ENCODE assay signal across 29 mouse cellular contexts in the genomic region with DNA sequence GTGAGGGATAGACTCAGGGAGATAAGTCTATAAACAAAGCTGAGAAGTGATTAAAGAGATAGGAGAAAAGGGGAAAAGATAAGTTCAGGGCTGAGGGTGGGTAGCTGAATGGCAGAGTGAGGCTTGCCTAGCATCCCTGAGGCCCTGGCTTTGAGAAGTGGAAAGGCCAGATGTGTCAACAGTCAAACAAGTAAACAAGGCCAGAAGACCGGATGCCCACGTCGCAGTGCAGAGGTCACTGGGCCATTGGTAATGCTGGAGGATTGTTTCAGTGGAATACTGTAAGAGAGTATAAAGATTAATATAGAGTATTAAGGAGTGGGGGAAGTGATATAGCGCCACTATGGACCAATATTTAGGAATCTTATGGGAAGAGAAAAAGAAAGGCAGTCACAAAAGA. TPM values are rescaled to one million over a fixed set of nuclear protein-coding genes. Genes with fewer than 3 reads are reported as not detected.
DNase-seq lines count a peak whose midpoint lies in the region; ATAC-seq and TF ChIP-seq lines count a peak whose summit lies in the region.
"Had no signal": no experiment of that assay in that cellular context is flagged by ENCODE, and none has a peak within 500 bp of the region (broad histone marks: within the 10 kb centered on the region; RNA-seq: fewer than 3 reads in every experiment).

No protein-coding gene starts in this region.

- peak; percentile 56 for TF ChIP-seq EP300 in liver, postnatal 0 days (IDR thresholded peaks at IDR 0.05; ENCODE audit: low read depth)

- no peak overlapping the region for H3K4me2 ChIP-seq in liver, embryonic 12.5 days
- no peak overlapping the region for H3K4me2 ChIP-seq in liver, postnatal 0 days (ENCODE audit: low read depth, low read length)
- H3K4me2 ChIP-seq in liver, embryonic 11.5 days = no peak overlapping the region
- H3K4me2 ChIP-seq in heart, embryonic 12.5 days = no peak overlapping the region
- H3K4me2 ChIP-seq: embryonic facial prominence, embryonic 13.5 days; embryonic facial prominence, embryonic 15.5 days; forebrain, embryonic 12.5 days had no signal

- DNase-seq in liver, adult 2 months (ENCODE audit: extremely low read depth, low read depth, low spot score) = peak; percentile 88
- DNase-seq in liver, postnatal 0 days = peak; percentile 44
- no peak for DNase-seq in liver, embryonic 11.5 days (ENCODE audit: low spot score)
- peak; percentile 59 for DNase-seq in adipocyte (ENCODE audit: low spot score)
- DNase-seq: adrenal gland, adult 8-10 months; adrenal gland, postnatal 25 days; cerebellum, adult 11 months; cerebellum, adult 18-20 months; cerebellum, adult 8-10 months; cerebellum, adult 9-11 months; cerebellum, postnatal 14 days; cerebellum, postnatal 36 days; embryo, embryonic 11 days had no signal

- no peaks in the 10 kb centered on the region for H3K4me1 ChIP-seq in liver, adult 2 months (ENCODE audit: control insufficient read depth, insufficient read depth, low read length)
- peaks cover 5% of the 10 kb centered on the region; the same call in 1 of the 2 replicates for H3K4me1 ChIP-seq in liver, embryonic 12.5 days
- no peaks in the 10 kb centered on the region for H3K4me1 ChIP-seq in liver, postnatal 0 days (ENCODE audit: insufficient read depth)
- H3K4me1 ChIP-seq in liver, embryonic 11.5 days (replicated peaks; ENCODE audit: control insufficient read depth, insufficient read depth, low read length) = no peaks in the 10 kb centered on the region
- peaks cover 3% of the 10 kb centered on the region for H3K4me1 ChIP-seq in brown adipose tissue, adult 24 weeks (ENCODE audit: control insufficient read depth, insufficient read depth, insufficient read length, low read length)
- H3K4me1 ChIP-seq in heart, embryonic 12.5 days (replicated peaks) = no peaks in the 10 kb centered on the region
- H3K4me1 ChIP-seq: embryonic facial prominence, embryonic 13.5 days; embryonic facial prominence, embryonic 15.5 days; forebrain, embryonic 10.5 days; forebrain, embryonic 12.5 days had no signal

- H3K9ac ChIP-seq in liver, adult 2 months (ENCODE audit: low read depth, low read length) = no peak overlapping the region
- no peak overlapping the region for H3K9ac ChIP-seq in liver, embryonic 12.5 days
- H3K9ac ChIP-seq in liver, postnatal 0 days (replicated peaks) = no peak overlapping the region
- H3K9ac ChIP-seq in liver, embryonic 11.5 days (ENCODE audit: low read depth, low read length) = no peak overlapping the region
- no peak overlapping the region for H3K9ac ChIP-seq in heart, embryonic 12.5 days
- H3K9ac ChIP-seq: embryonic facial prominence, embryonic 13.5 days; embryonic facial prominence, embryonic 15.5 days; forebrain, embryonic 12.5 days had no signal

- peaks cover 36% of the 10 kb centered on the region for H3K36me3 ChIP-seq in liver, adult 2 months (ENCODE audit: control insufficient read depth, insufficient read depth, low read length)
- H3K36me3 ChIP-seq in liver, embryonic 12.5 days = peaks cover 21% of the 10 kb centered on the region
- peaks cover 6% of the 10 kb centered on the region for H3K36me3 ChIP-seq in liver, postnatal 0 days (replicated peaks; ENCODE audit: insufficient read depth, low read length)
- H3K36me3 ChIP-seq in liver, embryonic 11.5 days (ENCODE audit: control insufficient read depth, insufficient read depth, low read length) = peaks cover 9% of the 10 kb centered on the region; the same call in 1 of the 2 replicates
- 0 out of 2 replicates have a peak, but pooled peaks cover 2% of the 10 kb centered on the region for H3K36me3 ChIP-seq in heart, embryonic 12.5 days
- H3K36me3 ChIP-seq: forebrain, embryonic 12.5 days had no signal

- no peaks in the 10 kb centered on the region for H3K9me3 ChIP-seq in liver, embryonic 12.5 days (replicated peaks)
- H3K9me3 ChIP-seq in liver, postnatal 0 days (ENCODE audit: low read length) = no peaks in the 10 kb centered on the region
- H3K9me3 ChIP-seq in liver, embryonic 11.5 days (ENCODE audit: control insufficient read depth, low read length) = no peaks in the 10 kb centered on the region
- no peaks in the 10 kb centered on the region for H3K9me3 ChIP-seq in heart, embryonic 12.5 days (replicated peaks)
- H3K9me3 ChIP-seq: embryonic facial prominence, embryonic 13.5 days; embryonic facial prominence, embryonic 15.5 days; forebrain, embryonic 10.5 days; forebrain, embryonic 12.5 days had no signal

- no peak for ATAC-seq in liver, embryonic 12.5 days
- ATAC-seq in liver, postnatal 0 days = peak; percentile 84
- ATAC-seq in liver, embryonic 11.5 days (replicated peaks; ENCODE audit: low FRiP score) = no peak
- ATAC-seq in heart, embryonic 12.5 days (ENCODE audit: insufficient number of reproducible peaks, low FRiP score) = no peak
- ATAC-seq: forebrain, embryonic 14.5 days; forebrain, embryonic 16.5 days had no signal

- TF ChIP-seq CTCF in liver, adult 2 months (IDR thresholded peaks at IDR 0.05; ENCODE audit: low read depth, low read length) = 0 out of 2 replicates have a peak, but pooled peaks have one; percentile 10
- TF ChIP-seq CTCF in liver, postnatal 0 days (IDR thresholded peaks at IDR 0.05; ENCODE audit: low read depth) = no peak

- H3K4me3 ChIP-seq in liver, adult 2 months (ENCODE audit: insufficient read depth, low read depth, low read length) = no peak overlapping the region
- no peak overlapping the region for H3K4me3 ChIP-seq in liver, embryonic 12.5 days
- H3K4me3 ChIP-seq in liver, postnatal 0 days (ENCODE audit: low read depth, low read length) = no peak overlapping the region
- no peak overlapping the region for H3K4me3 ChIP-seq in liver, embryonic 11.5 days (ENCODE audit: low read depth, low read length)
- H3K4me3 ChIP-seq in brown adipose tissue, adult 24 weeks (ENCODE audit: insufficient read depth, low read depth, low read length) = no peak overlapping the region
- H3K4me3 ChIP-seq in heart, embryonic 12.5 days = no peak overlapping the region
- H3K4me3 ChIP-seq: embryonic facial prominence, embryonic 13.5 days; embryonic facial prominence, embryonic 15.5 days; erythroblast, embryonic 14.5 days; forebrain, embryonic 10.5 days; forebrain, embryonic 12.5 days had no signal

- TF ChIP-seq POLR2A in liver, adult 2 months (IDR thresholded peaks at IDR 0.05; ENCODE audit: extremely low read depth, insufficient read depth, low read length) = no peak

- H3K27ac ChIP-seq in liver, adult 2 months (replicated peaks; ENCODE audit: insufficient read depth, low read depth, low read length) = no peak overlapping the region
- H3K27ac ChIP-seq in liver, embryonic 12.5 days = no peak overlapping the region
- peak overlapping the region; percentile 85 for H3K27ac ChIP-seq in liver, postnatal 0 days (ENCODE audit: low read depth)
- no peak overlapping the region for H3K27ac ChIP-seq in liver, embryonic 11.5 days (ENCODE audit: low read depth, low read length)
- peak overlapping the region; percentile 63 for H3K27ac ChIP-seq in brown adipose tissue, adult 24 weeks (replicated peaks; ENCODE audit: low read depth, low read length)
- H3K27ac ChIP-seq in heart, embryonic 12.5 days (ENCODE audit: poor library complexity, severe bottlenecking) = no peak overlapping the region
- H3K27ac ChIP-seq: embryonic facial prominence, embryonic 13.5 days; embryonic facial prominence, embryonic 15.5 days; forebrain, embryonic 10.5 days; forebrain, embryonic 12.5 days had no signal

- no peaks in the 10 kb centered on the region for H3K27me3 ChIP-seq in liver, adult 2 months (ENCODE audit: control insufficient read depth, insufficient read depth, low read length)
- no peaks in the 10 kb centered on the region for H3K27me3 ChIP-seq in liver, embryonic 12.5 days (replicated peaks)
- H3K27me3 ChIP-seq in liver, postnatal 0 days (ENCODE audit: insufficient read depth, low read length) = no peaks in the 10 kb centered on the region
- H3K27me3 ChIP-seq in liver, embryonic 11.5 days (replicated peaks; ENCODE audit: control insufficient read depth, insufficient read depth, low read length) = no peaks in the 10 kb centered on the region
- H3K27me3 ChIP-seq in heart, embryonic 12.5 days (replicated peaks) = no peaks in the 10 kb centered on the region
- H3K27me3 ChIP-seq: embryonic facial prominence, embryonic 13.5 days; embryonic facial prominence, embryonic 15.5 days; forebrain, embryonic 12.5 days had no signal

- 27% methylated on average over 4 of the region's 4 CpGs for WGBS in liver, adult 2 months
- WGBS in liver, embryonic 12.5 days (ENCODE audit: insufficient replicate concordance) = 74% methylated on average over 4 of the region's 4 CpGs
- 66% methylated on average over 4 of the region's 4 CpGs for WGBS in liver, postnatal 0 days (ENCODE audit: insufficient replicate concordance)
- 77% methylated on average over 4 of the region's 4 CpGs for WGBS in liver, embryonic 11.5 days
- 78% methylated on average over 4 of the region's 4 CpGs for WGBS in heart, embryonic 12.5 days

- no peaks in the 10 kb centered on the region; the same call in 1 of the 2 replicates for H3K79me2 ChIP-seq in liver, adult 2 months (ENCODE audit: control insufficient read depth, insufficient read depth, low read length)

RNA-seq across cellular contexts. Expression of a gene that starts 51.7 kb away (rescaled TPM):
- 11.6 and 12.4 TPM in 2 replicates for total RNA-seq in liver, adult 2 months (2014; rRNA removed)
- polyA plus RNA-seq in liver, adult 2 months (2012; rRNA removed) = 3.0 and 4.9 TPM in 2 replicates
- not detected in 2 replicates for polyA plus RNA-seq in liver, embryonic 12.5 days (2016; fragmentation: Nextera tagmentation; extraction: Ambion mirVana)
- 0.14 TPM in 1 of 2 replicates, not detected in the other for polyA plus RNA-seq in liver, postnatal 0 days (2015; fragmentation: Nextera tagmentation; extraction: Ambion mirVana)
- polyA plus RNA-seq in liver, embryonic 11.5 days (2014; fragmentation: Nextera tagmentation; extraction: Ambion mirVana) = not detected in 2 replicates
- not detected in 2 replicates for polyA plus RNA-seq in brown adipose tissue, adult 24 weeks (2012; ENCODE audit: insufficient read depth, insufficient read length, missing spikeins)
- polyA plus RNA-seq in heart, embryonic 12.5 days (2016; fragmentation: Nextera tagmentation; extraction: Ambion mirVana) = not detected in 2 replicates
- total RNA-seq: adrenal gland, adult 18-20 months; adrenal gland, postnatal 25 days; common myeloid progenitor, adult 5-6 weeks; ES-E14; MEL had no signal
- polyA plus RNA-seq: C2C12; embryonic facial prominence, embryonic 11.5 days; embryonic facial prominence, embryonic 13.5 days; embryonic facial prominence, embryonic 15.5 days; erythroblast, embryonic 14.5 days; forebrain, embryonic 10.5 days; forebrain, embryonic 12.5 days; forebrain, embryonic 14.5 days; forebrain, embryonic 16.5 days had no signal

Comparison
In these comparisons a context has a peak if more than half of its experiments do, and no peak if none do; other contexts are left out.
1. H3K27ac ChIP-seq: peak in liver, postnatal 0 days (single experiment) and brown adipose tissue, adult 24 weeks (single experiment); none in liver, adult 2 months (single experiment), liver, embryonic 12.5 days (single experiment), liver, embryonic 11.5 days (single experiment) and heart, embryonic 12.5 days (single experiment).